Mouse (Mus musculus) hindbrain, embryonic 16.5 days (tissue): Measurements from ENCODE around the gene H1fx. TPM values are rescaled to one million over a fixed set of nuclear protein-coding genes. Genes with fewer than 3 reads are reported as not detected.

Experiments used
- ATAC-seq: fragments of 200-750 bp; cut with Nextera tagmentation; 2 replicates; pipeline ENCODE4 v1.8.0; 2017; ENCODE audit warnings: moderate TSS enrichment, moderate library complexity
- H3K27ac ChIP-seq: fragments of 300-500 bp; sonication (generic); 2 replicates; pipeline ENCODE4 v1.5.1; 2014; ENCODE audit warnings: low read depth, mild to moderate bottlenecking, control low read depth, low read length, moderate library complexity
- H3K27me3 ChIP-seq: fragments of 300-500 bp; sonication (generic); replicated peaks from 2 replicates; pipeline ENCODE4 v1.6.1; 2014; ENCODE audit warnings: low read length; ENCODE audit not compliant: control insufficient read depth, insufficient read depth
- H3K36me3 ChIP-seq: fragments of 300-500 bp; sonication (generic); 2 replicates; pipeline ENCODE4 v1.6.1; 2014; ENCODE audit warnings: mild to moderate bottlenecking, low read length, moderate library complexity, mixed read lengths; ENCODE audit not compliant: control insufficient read depth, insufficient read depth
- H3K4me1 ChIP-seq: fragments of 300-500 bp; sonication (generic); 2 replicates; pipeline ENCODE4 v1.6.1; 2014; ENCODE audit warnings: low read depth, low read length; ENCODE audit not compliant: control insufficient read depth, insufficient read depth
- H3K4me2 ChIP-seq: fragments of 300-500 bp; sonication (generic); 2 replicates; pipeline ENCODE4 v1.6.1; 2014; ENCODE audit warnings: mild to moderate bottlenecking, low read length, control low read depth, moderate library complexity
- H3K4me3 ChIP-seq: fragments of 300-500 bp; sonication (generic); 2 replicates; pipeline ENCODE4 v1.5.1; 2014; ENCODE audit warnings: mild to moderate bottlenecking, low read length, control low read depth, moderate library complexity
- H3K9ac ChIP-seq: fragments of 300-500 bp; sonication (generic); 2 replicates; pipeline ENCODE4 v1.6.1; 2014; ENCODE audit warnings: low read depth, mild to moderate bottlenecking, control low read depth, low read length, moderate library complexity
- H3K9me3 ChIP-seq: fragments of 300-500 bp; sonication (generic); 2 replicates; pipeline ENCODE4 v1.6.1; 2014; ENCODE audit warnings: mild to moderate bottlenecking, low read length, moderate library complexity; ENCODE audit not compliant: control insufficient read depth
- WGBS: fragments of 180-500 bp; shearing (Covaris S2); extraction: QIAGEN DNeasy Blood & Tissue Kit; methylation state at CpG from one replicate; pipeline ENCODE4 v1.1.7; 2014; 5-methylcytosine and 5-hydroxymethylcytosine counted together
- microRNA-seq: library from miRNA; unstranded; fragments of <30 nt; microRNA quantifications from one replicate; pipeline ENCODE4, GENCODE M21; 2017
- polyA plus RNA-seq: library from polyadenylated mRNA; unstranded; fragments of >200 nt; fragmentation: Nextera tagmentation; extraction: Ambion mirVana; gene quantifications from 2 replicates; pipeline ENCODE4 v1.2.1, GENCODE M21; 2015

Gene H1fx
- polyA plus RNA-seq, 1 experiment from 2014 or later: 8.1 TPM

DNA sequence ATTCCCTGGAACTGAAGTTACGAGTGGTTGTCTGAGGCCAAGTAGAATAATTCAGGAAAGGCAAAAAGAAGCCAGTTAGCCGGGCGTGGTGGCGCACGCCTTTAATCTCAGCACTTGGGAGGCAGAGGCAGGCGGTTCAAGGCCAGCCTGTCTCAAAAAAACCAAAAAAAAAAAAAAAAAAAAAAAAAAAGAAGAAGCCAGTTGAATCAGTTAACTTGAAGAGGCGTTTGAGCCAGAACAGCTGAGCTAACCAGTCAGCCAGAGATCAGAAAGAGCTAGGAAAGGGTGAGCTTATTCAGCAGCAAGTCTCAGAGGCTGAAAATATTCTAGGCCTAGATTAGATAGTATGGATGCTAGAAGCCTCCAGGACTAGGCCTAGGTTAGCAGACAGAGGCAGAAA lies 39.3 kb downstream of the H1fx start:
- H3K9me3 ChIP-seq: no peaks in the 10 kb centered on the region
- 83% methylated on average over 7 of the region's 7 CpGs for WGBS

DNA sequence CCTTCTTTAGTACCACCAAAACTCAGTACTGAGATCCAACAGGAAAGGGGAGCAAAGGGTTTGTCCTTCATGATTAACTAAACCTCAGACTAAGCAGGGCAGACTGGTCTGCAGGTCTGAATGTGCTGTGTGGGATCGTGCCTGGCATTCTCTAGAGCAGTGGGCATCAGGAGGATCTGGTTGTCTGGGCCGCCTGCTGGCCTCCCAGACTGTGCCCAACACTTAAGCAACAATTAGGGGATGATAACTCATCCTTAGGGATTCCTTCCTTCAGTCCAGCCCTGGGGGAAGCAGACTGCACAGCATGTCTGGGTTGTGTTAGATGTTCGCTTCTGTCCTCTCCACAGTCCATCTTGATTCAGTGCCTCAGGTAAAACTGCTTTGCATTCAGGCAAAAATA lies 42.5 kb downstream of the H1fx start:
- H3K27ac ChIP-seq: no peak overlapping the region
- H3K27me3 ChIP-seq: no peaks in the 10 kb centered on the region
- no peak overlapping the region for H3K4me2 ChIP-seq
- ATAC-seq: no peak
- WGBS: 79% methylated on average over 3 of the region's 3 CpGs
- no peaks in the 10 kb centered on the region for H3K9me3 ChIP-seq
- H3K36me3 ChIP-seq: peaks cover 20% of the 10 kb centered on the region
- H3K4me3 ChIP-seq: no peak overlapping the region
- H3K4me1 ChIP-seq: no peaks in the 10 kb centered on the region
- H3K9ac ChIP-seq: no peak overlapping the region

More for the DNA sequence above, 39.3 kb downstream of the H1fx start:
- no peak for ATAC-seq
- Histone ChIP-seq H3K9ac (no peak overlapping the region), H3K27ac (no peak overlapping the region), H3K27me3 (no peaks in the 10 kb centered on the region), H3K4me3 (no peak overlapping the region), H3K4me2 (no peak overlapping the region), H3K4me1 (no peaks in the 10 kb centered on the region), H3K36me3 (peaks cover 2% of the 10 kb centered on the region; the same call in 1 of the 2 replicates)

DNA sequence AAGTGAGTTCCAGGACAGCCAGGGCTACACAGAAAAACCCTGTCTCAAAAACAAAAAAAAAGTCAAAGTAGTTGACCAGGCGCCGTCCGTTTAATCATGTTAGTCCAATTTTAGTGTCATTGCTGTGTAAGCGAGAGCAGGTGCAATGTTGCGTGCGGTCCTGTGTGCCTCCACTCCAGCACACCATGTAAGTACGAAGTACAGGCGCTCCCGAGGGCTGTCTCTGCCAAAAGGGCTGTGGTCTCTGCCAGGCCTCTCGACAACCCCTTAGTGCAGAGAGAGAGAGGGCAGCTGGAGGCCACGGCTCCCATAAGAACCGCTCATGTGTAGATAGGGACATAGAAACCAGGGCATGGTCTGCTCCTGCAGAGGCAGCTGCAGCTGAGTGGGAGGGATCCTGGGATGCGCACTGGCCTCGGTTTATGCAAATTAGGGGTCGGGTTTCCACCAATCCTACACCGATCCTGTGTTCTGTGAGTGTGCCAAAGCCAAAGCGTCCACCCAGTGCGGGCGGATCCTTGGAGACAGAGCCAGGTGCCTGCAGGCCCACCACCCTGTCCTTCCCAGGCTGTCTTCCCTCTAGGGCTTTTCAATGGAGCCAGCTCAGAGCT lies 44.2 kb downstream of the H1fx start:
- peak; percentile 85 for ATAC-seq

DNA sequence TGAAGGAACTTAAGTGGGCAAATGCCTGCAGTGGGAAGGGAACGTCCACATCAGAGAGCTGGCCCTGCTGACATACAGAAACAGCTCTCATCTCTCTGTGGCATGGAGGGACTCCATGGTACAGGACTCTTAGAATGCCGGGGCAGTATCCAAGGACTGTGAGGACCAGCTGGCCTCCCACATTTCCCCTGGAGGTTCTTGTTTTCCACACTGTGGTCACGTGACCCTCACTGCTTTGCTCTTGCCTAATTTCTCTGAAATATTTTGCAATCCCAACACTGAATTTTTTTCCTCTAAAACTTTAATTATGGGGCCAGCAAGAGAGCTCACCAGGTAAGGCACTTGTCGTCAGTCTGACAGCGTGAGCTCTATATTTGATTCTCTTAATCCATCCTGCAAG lies 46.4 kb downstream of the H1fx start:
- no peaks in the 10 kb centered on the region for H3K9me3 ChIP-seq
- H3K4me2 ChIP-seq: no peak overlapping the region
- no peaks in the 10 kb centered on the region for H3K4me1 ChIP-seq
- ATAC-seq: no peak
- no peak overlapping the region for H3K9ac ChIP-seq
- no peak overlapping the region for H3K4me3 ChIP-seq
- 88% methylated on average over 5 of the region's 5 CpGs for WGBS
- peaks cover 27% of the 10 kb centered on the region for H3K36me3 ChIP-seq
- H3K27ac ChIP-seq: no peak overlapping the region
- no peaks in the 10 kb centered on the region for H3K27me3 ChIP-seq

More for the DNA sequence above, 44.2 kb downstream of the H1fx start:
- Histone ChIP-seq H3K27ac (no peak overlapping the region), H3K36me3 (peaks cover 26% of the 10 kb centered on the region), H3K4me1 (no peaks in the 10 kb centered on the region), H3K4me2 (no peak overlapping the region), H3K27me3 (no peaks in the 10 kb centered on the region), H3K4me3 (no peak overlapping the region), H3K9me3 (no peaks in the 10 kb centered on the region), H3K9ac (0 out of 2 replicates have a peak overlapping the region, but pooled peaks have one; percentile 8)
- WGBS: 33% methylated on average over 19 of the region's 19 CpGs

Small RNA genes within 50 kb of the gene (microRNA-seq; reads per million reads assigned to microRNA genes)
- gene Gm47286: 1.0 reads per million

Other genes starting within 250 kb of the H1fx start
- 0.41 and 0.97 TPM in 2 replicates for gene Gp9, start 203.6 kb downstream of the H1fx start, polyA plus RNA-seq
- 9.4 and 11.7 TPM in 2 replicates for gene Rab43, start 169.5 kb downstream of the H1fx start, polyA plus RNA-seq
- 2.9 and 3.9 TPM in 2 replicates for gene Gm45140, start 145.8 kb downstream of the H1fx start, polyA plus RNA-seq
- gene Isy1, start 142.8 kb downstream of the H1fx start, polyA plus RNA-seq: 24.0 and 24.4 TPM in 2 replicates
- gene Cnbp, start 130.5 kb downstream of the H1fx start, polyA plus RNA-seq: 533 and 548 TPM in 2 replicates
- 220 and 225 TPM in 2 replicates for gene Copg1, start 93.8 kb downstream of the H1fx start, polyA plus RNA-seq
- 41.2 and 43.9 TPM in 2 replicates for gene Hmces, start 67.7 kb downstream of the H1fx start, polyA plus RNA-seq
- 399 and 401 TPM in 2 replicates for gene Rab7, start 63.6 kb upstream of the H1fx start, polyA plus RNA-seq
- 325 and 351 TPM in 2 replicates for gene Rpn1, start 102.8 kb upstream of the H1fx start, polyA plus RNA-seq
- 14.1 and 18.0 TPM in 2 replicates for gene Gata2, start 212.3 kb upstream of the H1fx start, polyA plus RNA-seq
- gene Dnajb8, start 240.6 kb upstream of the H1fx start, polyA plus RNA-seq: not detected in 2 replicates